Mouse (Mus musculus): Measurements from ENCODE around the gene Ubtd2. TPM values are rescaled to one million over a fixed set of nuclear protein-coding genes. Genes with fewer than 3 reads are reported as not detected.

The Ubtd2 gene
- polyA plus RNA-seq, 1 experiment from 2014 or later: 22.6 TPM

- H3K27ac ChIP-seq (ENCODE audit: low read length): no peak overlapping the region
- 81% methylated on average over 10 of the region's 10 CpGs for WGBS
- no peaks in the 10 kb centered on the region for H3K27me3 ChIP-seq (replicated peaks; ENCODE audit: control insufficient read depth, insufficient read depth, low read length)
- peaks cover 32% of the 10 kb centered on the region for H3K4me1 ChIP-seq (ENCODE audit: control insufficient read depth, insufficient read depth, low read length)
- ATAC-seq: no peak
- H3K36me3 ChIP-seq (ENCODE audit: control insufficient read depth, insufficient read depth, low read length): no peaks in the 10 kb centered on the region
- H3K4me3 ChIP-seq (ENCODE audit: low read length): no peak overlapping the region
- no peak overlapping the region for H3K4me2 ChIP-seq (ENCODE audit: low read depth, low read length)
- H3K9me3 ChIP-seq (ENCODE audit: control insufficient read depth, low read length): no peaks in the 10 kb centered on the region
- no peak overlapping the region for H3K9ac ChIP-seq (ENCODE audit: low read depth, low read length)
These were observed 106.5 kb downstream of the Ubtd2 start for GRCm38 (mm10) chr11:32561465-32562355.

GRCm38 (mm10) chr11:32562706-32563105 is 107.5 kb downstream of the Ubtd2 start:
- no peak overlapping the region for H3K4me3 ChIP-seq (ENCODE audit: low read length)
- peaks cover 42% of the 10 kb centered on the region for H3K4me1 ChIP-seq (ENCODE audit: control insufficient read depth, insufficient read depth, low read length)
- no peaks in the 10 kb centered on the region for H3K27me3 ChIP-seq (replicated peaks; ENCODE audit: control insufficient read depth, insufficient read depth, low read length)
- no peak overlapping the region for H3K27ac ChIP-seq (ENCODE audit: low read length)
- H3K36me3 ChIP-seq (ENCODE audit: control insufficient read depth, insufficient read depth, low read length): no peaks in the 10 kb centered on the region
- no peak overlapping the region for H3K4me2 ChIP-seq (ENCODE audit: low read depth, low read length)
- H3K9me3 ChIP-seq (ENCODE audit: control insufficient read depth, low read length): no peaks in the 10 kb centered on the region
- 69% methylated on average over 5 of the region's 5 CpGs for WGBS
- no peak for ATAC-seq
- no peak overlapping the region for H3K9ac ChIP-seq (ENCODE audit: low read depth, low read length)

GRCm38 (mm10) chr11:32563660-32564059 is 108.5 kb downstream of the Ubtd2 start:
- Histone ChIP-seq H3K9me3 (ENCODE audit: control insufficient read depth, low read length) (no peaks in the 10 kb centered on the region), H3K36me3 (ENCODE audit: control insufficient read depth, insufficient read depth, low read length) (no peaks in the 10 kb centered on the region), H3K4me2 (ENCODE audit: low read depth, low read length) (no peak overlapping the region), H3K27ac (ENCODE audit: low read length) (no peak overlapping the region), H3K4me3 (ENCODE audit: low read length) (no peak overlapping the region), H3K27me3 (replicated peaks; ENCODE audit: control insufficient read depth, insufficient read depth, low read length) (no peaks in the 10 kb centered on the region), H3K4me1 (ENCODE audit: control insufficient read depth, insufficient read depth, low read length) (peaks cover 37% of the 10 kb centered on the region), H3K9ac (ENCODE audit: low read depth, low read length) (no peak overlapping the region)
- WGBS: 56% methylated on average over 3 of the region's 3 CpGs
- peak; percentile 68 for ATAC-seq

- WGBS: 45% methylated on average over 4 of the region's 4 CpGs
- ATAC-seq: peak; percentile 24; the same call in 1 of the 2 replicates
These were observed 109.5 kb downstream of the Ubtd2 start for GRCm38 (mm10) chr11:32564629-32565028.

GRCm38 (mm10) chr11:32565088-32565487 is 109.9 kb downstream of the Ubtd2 start:
- Histone ChIP-seq H3K27ac (ENCODE audit: low read length) (peak overlapping the region; percentile 46), H3K9ac (ENCODE audit: low read depth, low read length) (no peak overlapping the region), H3K4me2 (ENCODE audit: low read depth, low read length) (no peak overlapping the region), H3K4me1 (ENCODE audit: control insufficient read depth, insufficient read depth, low read length) (peaks cover 35% of the 10 kb centered on the region), H3K9me3 (ENCODE audit: control insufficient read depth, low read length) (no peaks in the 10 kb centered on the region), H3K36me3 (ENCODE audit: control insufficient read depth, insufficient read depth, low read length) (no peaks in the 10 kb centered on the region), H3K27me3 (replicated peaks; ENCODE audit: control insufficient read depth, insufficient read depth, low read length) (no peaks in the 10 kb centered on the region), H3K4me3 (ENCODE audit: low read length) (no peak overlapping the region)
- 46% methylated on average over 8 of the region's 8 CpGs for WGBS
- peak; percentile 52 for ATAC-seq

More at GRCm38 (mm10) chr11:32564629-32565028, 109.5 kb downstream of the Ubtd2 start:
- no peaks in the 10 kb centered on the region for H3K27me3 ChIP-seq (replicated peaks; ENCODE audit: control insufficient read depth, insufficient read depth, low read length)
- H3K4me3 ChIP-seq (ENCODE audit: low read length): no peak overlapping the region
- no peaks in the 10 kb centered on the region for H3K36me3 ChIP-seq (ENCODE audit: control insufficient read depth, insufficient read depth, low read length)
- no peak overlapping the region for H3K9ac ChIP-seq (ENCODE audit: low read depth, low read length)
- peak overlapping the region; percentile 46 for H3K27ac ChIP-seq (ENCODE audit: low read length)
- H3K4me2 ChIP-seq (ENCODE audit: low read depth, low read length): no peak overlapping the region
- H3K9me3 ChIP-seq (ENCODE audit: control insufficient read depth, low read length): no peaks in the 10 kb centered on the region
- H3K4me1 ChIP-seq (ENCODE audit: control insufficient read depth, insufficient read depth, low read length): peaks cover 35% of the 10 kb centered on the region

- no peak overlapping the region for H3K9ac ChIP-seq (ENCODE audit: low read depth, low read length)
- no peaks in the 10 kb centered on the region for H3K36me3 ChIP-seq (ENCODE audit: control insufficient read depth, insufficient read depth, low read length)
- no peaks in the 10 kb centered on the region for H3K27me3 ChIP-seq (replicated peaks; ENCODE audit: control insufficient read depth, insufficient read depth, low read length)
- peaks cover 35% of the 10 kb centered on the region for H3K4me1 ChIP-seq (ENCODE audit: control insufficient read depth, insufficient read depth, low read length)
- ATAC-seq: peak; percentile 19; the same call in 1 of the 2 replicates
- H3K9me3 ChIP-seq (ENCODE audit: control insufficient read depth, low read length): no peaks in the 10 kb centered on the region
- H3K4me3 ChIP-seq (ENCODE audit: low read length): no peak overlapping the region
- 72% methylated on average over 6 of the region's 6 CpGs for WGBS
- no peak overlapping the region for H3K4me2 ChIP-seq (ENCODE audit: low read depth, low read length)
- H3K27ac ChIP-seq (ENCODE audit: low read length): no peak overlapping the region
These were observed 111.0 kb downstream of the Ubtd2 start for GRCm38 (mm10) chr11:32566184-32566583.

Other genes with a start within 250 kb of the Ubtd2 start
- gene Snrnp25, start 250.0 kb upstream of the Ubtd2 start, polyA plus RNA-seq (2015; fragmentation: Nextera tagmentation; extraction: Ambion mirVana): 40.7 and 45.6 TPM in 2 replicates
- gene Rhbdf1, start 233.1 kb upstream of the Ubtd2 start, polyA plus RNA-seq (2015; fragmentation: Nextera tagmentation; extraction: Ambion mirVana): 50.3 and 51.5 TPM in 2 replicates
- gene Mpg, start 228.9 kb upstream of the Ubtd2 start, polyA plus RNA-seq (2015; fragmentation: Nextera tagmentation; extraction: Ambion mirVana): 32.6 and 33.8 TPM in 2 replicates
- gene Nprl3, start 187.7 kb upstream of the Ubtd2 start, polyA plus RNA-seq (2015; fragmentation: Nextera tagmentation; extraction: Ambion mirVana): 28.3 and 34.6 TPM in 2 replicates
- gene Hba-x, start 179.0 kb upstream of the Ubtd2 start, polyA plus RNA-seq (2015; fragmentation: Nextera tagmentation; extraction: Ambion mirVana): 11.6 and 16.4 TPM in 2 replicates
- 3,658 and 4,448 TPM in 2 replicates for gene Hba-a1, start 171.9 kb upstream of the Ubtd2 start, polyA plus RNA-seq (2015; fragmentation: Nextera tagmentation; extraction: Ambion mirVana)
- 2.1 and 3.0 TPM in 2 replicates for gene Hbq1b, start 168.4 kb upstream of the Ubtd2 start, polyA plus RNA-seq (2015; fragmentation: Nextera tagmentation; extraction: Ambion mirVana)
- gene Hba-a2, start 158.9 kb upstream of the Ubtd2 start, polyA plus RNA-seq (2015; fragmentation: Nextera tagmentation; extraction: Ambion mirVana): 9,012 and 11,055 TPM in 2 replicates
- 0.54 and 0.55 TPM in 2 replicates for gene Hbq1a, start 155.3 kb upstream of the Ubtd2 start, polyA plus RNA-seq (2015; fragmentation: Nextera tagmentation; extraction: Ambion mirVana)
- gene Sh3pxd2b, start 107.5 kb upstream of the Ubtd2 start, polyA plus RNA-seq (2015; fragmentation: Nextera tagmentation; extraction: Ambion mirVana): 9.6 and 10.0 TPM in 2 replicates
- 0.65 and 0.77 TPM in 2 replicates for gene Efcab9, start 76.7 kb downstream of the Ubtd2 start, polyA plus RNA-seq (2015; fragmentation: Nextera tagmentation; extraction: Ambion mirVana)
- gene Stk10, start 77.9 kb downstream of the Ubtd2 start, polyA plus RNA-seq (2015; fragmentation: Nextera tagmentation; extraction: Ambion mirVana): 5.2 and 5.7 TPM in 2 replicates
- gene Fbxw11, start 187.4 kb downstream of the Ubtd2 start, polyA plus RNA-seq (2015; fragmentation: Nextera tagmentation; extraction: Ambion mirVana): 59.0 and 59.6 TPM in 2 replicates

Measured in intestine, embryonic 16.5 days (tissue).